Mouse (Mus musculus): ENCODE results near the gene Engase.

DNA sequence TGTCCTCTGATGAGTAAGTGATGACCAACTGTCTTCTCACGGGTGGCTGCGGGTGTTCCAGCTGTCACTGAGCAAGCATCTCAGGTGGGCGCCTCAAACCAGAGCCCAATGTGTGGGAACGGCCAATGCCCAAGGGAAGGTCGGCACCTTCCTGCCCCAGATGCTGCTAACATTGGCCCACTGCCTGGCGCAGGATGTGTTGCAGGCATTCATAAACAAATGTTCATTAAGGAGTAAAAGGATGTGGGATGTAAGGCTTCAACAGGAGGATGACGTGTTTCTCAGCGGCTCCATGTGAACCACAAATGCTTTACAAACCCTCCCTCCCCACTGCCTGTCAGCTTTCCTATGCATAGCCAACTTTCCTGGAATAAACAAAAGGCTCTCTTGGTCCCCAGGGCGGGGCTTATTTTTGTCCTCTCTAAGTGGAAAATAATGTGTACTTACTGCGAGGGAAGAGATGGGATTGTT lies 43.2 kb upstream of the Engase start:
- TF ChIP-seq POLR2A (IDR thresholded peaks at IDR 0.05; ENCODE audit: control insufficient read depth, low read depth, low read length) (no peak), CTCF (IDR thresholded peaks at IDR 0.05; ENCODE audit: control insufficient read depth, insufficient read depth, insufficient replicate concordance, low read depth, low read length) (no peak)

Measured in testis, adult 2 months (tissue).